Comparison of ENCODE assay signal across 9 mouse cellular contexts in the genomic region with DNA sequence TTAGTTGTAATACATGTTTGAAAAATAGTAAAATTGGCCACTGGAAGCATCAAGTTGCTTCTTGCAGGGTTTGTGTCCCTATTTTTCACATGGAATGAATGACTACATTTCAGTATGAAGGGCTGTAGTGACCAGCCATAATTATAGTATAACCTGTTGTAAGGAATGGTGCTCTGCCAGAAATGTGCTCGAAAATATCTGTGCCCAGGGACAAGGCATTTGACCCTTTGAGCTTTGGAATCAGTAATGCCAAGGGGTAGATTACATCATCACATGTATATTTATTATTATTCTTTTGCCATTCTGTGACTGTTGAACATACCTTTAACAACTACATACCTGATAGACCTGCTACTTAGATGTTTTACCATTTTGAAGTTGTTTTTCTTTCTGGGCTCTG. TPM values are rescaled to one million over a fixed set of nuclear protein-coding genes. Genes with fewer than 3 reads are reported as not detected.
A peak's percentile ranks its signal among the peaks of the same experiment; 100 is the strongest.
DNase-seq lines count a peak whose midpoint lies in the region; ATAC-seq and TF ChIP-seq lines count a peak whose summit lies in the region.
"Had no signal": no experiment of that assay in that cellular context is flagged by ENCODE, and none has a peak within 500 bp of the region (broad histone marks: within the 10 kb centered on the region; RNA-seq: fewer than 3 reads in every experiment).

No protein-coding gene starts in this region.

- no peak for DNase-seq in heart, adult 2 months
- DNase-seq in heart, postnatal 4 days = no peak
- DNase-seq in lung, adult 2 months = no peak
- no peak for DNase-seq in liver, embryonic 11.5 days (ENCODE audit: low spot score)
- no peak for DNase-seq in frontal cortex, postnatal 14 days (ENCODE audit: low spot score in 2 of 2)
- DNase-seq: lung, postnatal 36 days had no signal

- no peak overlapping the region for H3K9ac ChIP-seq in heart, adult 2 months (ENCODE audit: low read depth, low read length)
- no peak overlapping the region for H3K9ac ChIP-seq in lung, embryonic 16.5 days (ENCODE audit: low read length)
- no peak overlapping the region for H3K9ac ChIP-seq in liver, embryonic 11.5 days (ENCODE audit: low read depth, low read length)
- H3K9ac ChIP-seq in stomach, embryonic 15.5 days = no peak overlapping the region

- intact Hi-C loops in heart, adult 2 months (cut with DNase I) = loop anchor here (10.0 kb wide), 1 partner anchor 1202 kb away; the partner anchor contains the start of gene Snapc1

- TF ChIP-seq EP300 in heart, adult 2 months (IDR thresholded peaks at IDR 0.05; ENCODE audit: insufficient read depth, low read depth, low read length) = no peak

- H3K27me3 ChIP-seq in heart, adult 2 months (ENCODE audit: control insufficient read depth, insufficient read depth, low read length) = no peaks in the 10 kb centered on the region
- H3K27me3 ChIP-seq in lung, embryonic 16.5 days (ENCODE audit: control insufficient read depth, insufficient read depth, low read depth, low read length) = no peaks in the 10 kb centered on the region
- no peaks in the 10 kb centered on the region for H3K27me3 ChIP-seq in liver, embryonic 11.5 days (replicated peaks; ENCODE audit: control insufficient read depth, insufficient read depth, low read length)
- no peaks in the 10 kb centered on the region for H3K27me3 ChIP-seq in stomach, embryonic 15.5 days (replicated peaks)

- no peaks in the 10 kb centered on the region for H3K9me3 ChIP-seq in lung, embryonic 16.5 days (ENCODE audit: control insufficient read depth, low read length)
- no peaks in the 10 kb centered on the region for H3K9me3 ChIP-seq in liver, embryonic 11.5 days (ENCODE audit: control insufficient read depth, low read length)
- no peaks in the 10 kb centered on the region for H3K9me3 ChIP-seq in stomach, embryonic 15.5 days

- peak overlapping the region; percentile 13; the same call in 1 of the 2 replicates for H3K4me3 ChIP-seq in heart, adult 2 months
- H3K4me3 ChIP-seq in lung, embryonic 16.5 days (ENCODE audit: low read length) = no peak overlapping the region
- H3K4me3 ChIP-seq in lung, adult 2 months (replicated peaks; ENCODE audit: extremely low read depth, low read depth, low read length) = no peak overlapping the region
- peak overlapping the region; percentile 7; the same call in 1 of the 2 replicates for H3K4me3 ChIP-seq in liver, embryonic 11.5 days (ENCODE audit: low read depth, low read length)
- H3K4me3 ChIP-seq in stomach, embryonic 15.5 days (replicated peaks) = no peak overlapping the region

- H3K4me2 ChIP-seq in lung, embryonic 16.5 days (ENCODE audit: low read depth, low read length) = peak overlapping the region; percentile 17; the same call in 1 of the 2 replicates
- H3K4me2 ChIP-seq in liver, embryonic 11.5 days = peak overlapping the region; percentile 84
- peak overlapping the region; percentile 58; the same call in 1 of the 2 replicates for H3K4me2 ChIP-seq in stomach, embryonic 15.5 days

- H3K79me2 ChIP-seq in heart, adult 2 months (replicated peaks; ENCODE audit: control insufficient read depth, insufficient read depth, low read length) = peaks cover 2% of the 10 kb centered on the region; the same call in 1 of the 2 replicates

- H3K27ac ChIP-seq in heart, adult 2 months = no peak overlapping the region
- no peak overlapping the region for H3K27ac ChIP-seq in lung, embryonic 16.5 days (ENCODE audit: low read length)
- H3K27ac ChIP-seq in liver, embryonic 11.5 days (ENCODE audit: low read depth, low read length) = no peak overlapping the region; the same call in 1 of the 2 replicates
- H3K27ac ChIP-seq in stomach, embryonic 15.5 days = no peak overlapping the region

- H3K36me3 ChIP-seq in heart, adult 2 months (ENCODE audit: control insufficient read depth, insufficient read depth, low read length) = peaks cover 19% of the 10 kb centered on the region
- H3K36me3 ChIP-seq in lung, embryonic 16.5 days (ENCODE audit: control insufficient read depth, insufficient read depth, low read length) = no peaks in the 10 kb centered on the region
- H3K36me3 ChIP-seq in liver, embryonic 11.5 days (ENCODE audit: control insufficient read depth, insufficient read depth, low read length) = no peaks in the 10 kb centered on the region
- no peaks in the 10 kb centered on the region for H3K36me3 ChIP-seq in stomach, embryonic 15.5 days

- TF ChIP-seq POLR2A in heart, adult 2 months (IDR thresholded peaks at IDR 0.05; ENCODE audit: insufficient read depth, low read depth, low read length) = no peak
- TF ChIP-seq POLR2A in lung, adult 2 months (IDR thresholded peaks at IDR 0.05; ENCODE audit: borderline replicate concordance, extremely low read depth, low read depth, low read length) = no peak

- WGBS in heart, adult 2 months = 15% methylated on average over 1 of the region's 1 CpGs
- 32% methylated on average over 1 of the region's 1 CpGs for WGBS in lung, embryonic 16.5 days
- 5% methylated on average over 1 of the region's 1 CpGs for WGBS in lung, adult 2 months
- 63% methylated on average over 1 of the region's 1 CpGs for WGBS in liver, embryonic 11.5 days
- WGBS in stomach, embryonic 15.5 days = 51% methylated on average over 1 of the region's 1 CpGs

- H3K4me1 ChIP-seq in heart, adult 2 months (ENCODE audit: control insufficient read depth, insufficient read depth, low read length) = peaks cover 7% of the 10 kb centered on the region
- peaks cover 16% of the 10 kb centered on the region for H3K4me1 ChIP-seq in lung, embryonic 16.5 days (replicated peaks; ENCODE audit: control insufficient read depth, insufficient read depth, low read length)
- H3K4me1 ChIP-seq in lung, adult 2 months (ENCODE audit: control insufficient read depth, insufficient read depth, low read length) = peaks cover 4% of the 10 kb centered on the region
- peaks cover 19% of the 10 kb centered on the region for H3K4me1 ChIP-seq in liver, embryonic 11.5 days (replicated peaks; ENCODE audit: control insufficient read depth, insufficient read depth, low read length)
- peaks cover 10% of the 10 kb centered on the region; the same call in 1 of the 2 replicates for H3K4me1 ChIP-seq in stomach, embryonic 15.5 days

- TF ChIP-seq CTCF in heart, adult 2 months (IDR thresholded peaks at IDR 0.05) = no peak
- TF ChIP-seq CTCF in lung, adult 2 months (IDR thresholded peaks at IDR 0.05; ENCODE audit: insufficient read depth, low read length) = no peak

- ATAC-seq in lung, embryonic 16.5 days (ENCODE audit: low read depth) = no peak
- ATAC-seq in liver, embryonic 11.5 days (replicated peaks; ENCODE audit: low FRiP score) = no peak
- ATAC-seq in stomach, embryonic 15.5 days (ENCODE audit: insufficient read depth, low FRiP score, low read depth) = no peak
- no peak for ATAC-seq in megakaryocyte-erythroid progenitor cell, adult 5-6 weeks (replicated peaks; ENCODE audit: low FRiP score, low TSS enrichment, poor library complexity, severe bottlenecking)

RNA-seq across cellular contexts. Expression of gene Ppm1a, which starts 5.9 kb away (rescaled TPM):
- 100 to 1,000 TPM; 218 to 258 TPM for total RNA-seq in heart, adult 2 months (2021)
- 78.4 and 141 TPM in 2 replicates for polyA plus RNA-seq in heart, adult 2 months (2012; rRNA removed)
- 100 to 1,000 TPM; 212 to 232 TPM for total RNA-seq in heart, postnatal 4 days (2021)
- polyA plus RNA-seq in lung, embryonic 16.5 days (2015; fragmentation: Nextera tagmentation; extraction: Ambion mirVana) = 17.3 and 17.7 TPM in 2 replicates
- polyA plus RNA-seq in lung, adult 2 months (2012; rRNA removed) = 32.0 and 54.9 TPM in 2 replicates
- polyA plus RNA-seq in liver, embryonic 11.5 days (2014; fragmentation: Nextera tagmentation; extraction: Ambion mirVana) = 46.4 and 48.8 TPM in 2 replicates
- 50.9 and 51.9 TPM in 2 replicates for polyA plus RNA-seq in stomach, embryonic 15.5 days (2015; fragmentation: Nextera tagmentation; extraction: Ambion mirVana)
- 69.9 and 88.3 TPM in 2 replicates for total RNA-seq in megakaryocyte-erythroid progenitor cell, adult 5-6 weeks (2014; fragmentation: Nextera tagmentation)
- 137 and 152 TPM in 2 replicates for total RNA-seq in megakaryocyte-erythroid progenitor cell, adult 5-6 weeks (2017)

Comparison
In these comparisons a context has a peak if more than half of its experiments do, and no peak if none do; other contexts are left out.
1. H3K4me3 ChIP-seq: peak in heart, adult 2 months (single experiment) and liver, embryonic 11.5 days (single experiment); none in lung, embryonic 16.5 days (single experiment), lung, adult 2 months (single experiment) and stomach, embryonic 15.5 days (single experiment).
2. H3K4me2 ChIP-seq: peak in every context shown above with its lines; median percentile 84 in liver, embryonic 11.5 days; 58 in stomach, embryonic 15.5 days; 17 in lung, embryonic 16.5 days.